Mouse (Mus musculus) hindbrain, embryonic 12.5 days (tissue): Measurements from ENCODE around the gene Hrasls5. TPM values are rescaled to one million over a fixed set of nuclear protein-coding genes. Genes with fewer than 3 reads are reported as not detected.

Experiments
- ATAC-seq: fragments of 200-750 bp; cut with Nextera tagmentation; 2 replicates; pipeline ENCODE4 v1.8.0; 2017; ENCODE audit warnings: moderate TSS enrichment; ENCODE audit not compliant: low FRiP score
- H3K27ac ChIP-seq: fragments of 300-500 bp; sonication (generic); 2 replicates; pipeline ENCODE4 v1.5.1; 2016; ENCODE audit warnings: mild to moderate bottlenecking
- H3K27me3 ChIP-seq: fragments of 300-500 bp; sonication (generic); 2 replicates; pipeline ENCODE4 v1.6.1; 2016; ENCODE audit warnings: mild to moderate bottlenecking
- H3K36me3 ChIP-seq: fragments of 300-500 bp; sonication (generic); 2 replicates; pipeline ENCODE4 v1.6.1; 2016; ENCODE audit warnings: mild to moderate bottlenecking
- H3K4me1 ChIP-seq: fragments of 300-500 bp; sonication (generic); 2 replicates; pipeline ENCODE4 v1.6.1; 2016
- H3K4me2 ChIP-seq: fragments of 300-500 bp; sonication (generic); replicated peaks from 2 replicates; pipeline ENCODE4 v1.6.1; 2016; ENCODE audit warnings: mild to moderate bottlenecking
- H3K4me3 ChIP-seq: fragments of 300-500 bp; sonication (generic); 2 replicates; pipeline ENCODE4 v1.5.1; 2016; ENCODE audit warnings: mild to moderate bottlenecking
- H3K9ac ChIP-seq: fragments of 300-500 bp; sonication (generic); 2 replicates; pipeline ENCODE4 v1.6.1; 2016; ENCODE audit warnings: mild to moderate bottlenecking, moderate library complexity
- H3K9me3 ChIP-seq: fragments of 300-500 bp; sonication (generic); replicated peaks from 2 replicates; pipeline ENCODE4 v1.6.1; 2016; ENCODE audit warnings: mild to moderate bottlenecking
- WGBS: fragments of 180-500 bp; shearing (Covaris S2); methylation state at CpG from one replicate; pipeline ENCODE4 v1.1.7; 2016; 5-methylcytosine and 5-hydroxymethylcytosine counted together
- polyA plus RNA-seq: library from polyadenylated mRNA; unstranded; fragments of >200 nt; fragmentation: Nextera tagmentation; extraction: Ambion mirVana; gene quantifications from 2 replicates; pipeline ENCODE4 v1.2.1, GENCODE M21; 2016

The Hrasls5 gene
- polyA plus RNA-seq, 1 experiment from 2014 or later: not detected

DNA sequence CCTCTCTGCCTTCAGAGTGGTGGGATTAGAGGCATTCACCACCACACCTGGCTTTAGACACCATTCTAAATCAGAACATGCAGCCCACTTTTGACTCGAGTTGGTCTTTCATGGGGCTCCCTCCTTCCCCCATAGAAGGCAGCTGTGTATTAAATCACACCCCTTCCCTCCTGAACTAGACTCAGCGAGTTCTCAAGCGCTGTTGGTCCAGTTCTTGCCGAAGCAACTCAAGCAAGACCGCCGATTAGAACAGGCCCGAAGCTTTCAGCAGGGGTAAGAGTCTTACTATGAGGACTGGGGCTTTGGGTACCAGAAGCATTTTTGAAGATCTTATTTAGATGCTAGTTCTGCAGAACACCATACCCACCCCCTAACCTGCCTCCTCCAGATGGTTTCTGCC is 810 bp downstream of the Hrasls5 start:
- H3K27me3 ChIP-seq: peaks cover 32% of the 10 kb centered on the region
- H3K4me3 ChIP-seq: no peak overlapping the region
- H3K4me2 ChIP-seq: no peak overlapping the region
- H3K9ac ChIP-seq: no peak overlapping the region
- peaks cover 8% of the 10 kb centered on the region; the same call in 1 of the 2 replicates for H3K4me1 ChIP-seq
- ATAC-seq: no peak
- H3K9me3 ChIP-seq: no peaks in the 10 kb centered on the region
- no peak overlapping the region for H3K27ac ChIP-seq
- WGBS: 84% methylated on average over 7 of the region's 7 CpGs
- no peaks in the 10 kb centered on the region for H3K36me3 ChIP-seq

DNA sequence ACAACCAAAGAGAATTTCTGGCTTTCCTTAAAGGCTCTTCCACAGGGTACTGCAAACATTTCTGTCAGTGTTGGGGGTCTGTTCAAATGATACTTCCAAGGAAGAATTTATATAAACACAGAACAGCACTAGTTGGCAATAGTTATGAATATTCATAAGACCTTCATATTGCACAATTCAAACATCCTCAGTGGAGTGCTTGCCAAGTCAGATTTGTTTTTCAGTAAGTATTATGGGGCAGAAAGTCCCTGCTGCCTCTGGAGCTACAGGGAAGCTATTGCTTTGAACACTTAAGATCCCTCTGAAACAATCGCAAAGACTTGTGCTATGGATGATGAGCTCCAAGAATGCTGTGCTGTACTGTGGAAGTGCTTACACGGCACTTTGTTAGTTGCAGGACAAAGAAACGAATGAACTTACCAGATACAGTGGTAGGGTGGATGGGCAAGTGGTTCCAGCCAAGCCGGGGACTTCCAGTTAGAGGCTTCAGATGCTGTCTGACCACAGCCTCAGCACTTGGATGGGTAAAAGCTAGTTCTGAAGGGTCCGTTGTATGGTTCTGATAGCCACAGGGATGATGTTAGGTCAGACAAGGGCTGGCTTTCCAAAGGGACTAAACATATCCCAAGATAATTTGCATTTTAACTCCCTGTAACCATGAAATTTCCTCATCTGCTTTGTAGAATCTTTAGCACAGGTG is 4.0 kb downstream of the Hrasls5 start:
- no peak for ATAC-seq
- H3K4me2 ChIP-seq: no peak overlapping the region
- H3K36me3 ChIP-seq: no peaks in the 10 kb centered on the region
- H3K27ac ChIP-seq: no peak overlapping the region
- no peaks in the 10 kb centered on the region for H3K9me3 ChIP-seq
- 77% methylated on average over 5 of the region's 5 CpGs for WGBS
- no peak overlapping the region for H3K9ac ChIP-seq
- H3K4me3 ChIP-seq: no peak overlapping the region
- peaks cover 18% of the 10 kb centered on the region for H3K27me3 ChIP-seq
- H3K4me1 ChIP-seq: peaks cover 8% of the 10 kb centered on the region; the same call in 1 of the 2 replicates

DNA sequence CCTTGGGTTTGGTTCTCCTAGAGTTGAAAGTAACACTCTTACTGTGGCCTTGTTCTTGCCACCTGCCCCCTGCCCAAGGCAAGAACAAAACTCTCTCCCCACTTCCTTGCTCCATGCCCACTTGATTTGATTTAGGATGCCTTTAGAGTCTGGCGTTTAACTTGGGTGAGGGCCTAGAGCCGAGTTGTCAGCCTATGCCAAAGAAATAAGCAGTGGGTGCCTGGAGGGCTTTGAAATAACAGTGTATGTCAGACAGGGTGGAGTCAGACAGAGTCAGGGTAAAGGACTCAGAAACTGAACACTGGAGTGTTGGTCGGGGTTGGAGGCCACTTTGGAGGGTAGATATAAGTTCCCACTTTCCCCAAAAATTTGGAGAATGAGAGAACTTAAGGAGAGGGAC is 4.7 kb downstream of the Hrasls5 start:
- ATAC-seq: no peak
- peaks cover 12% of the 10 kb centered on the region for H3K27me3 ChIP-seq
- H3K4me3 ChIP-seq: no peak overlapping the region
- no peaks in the 10 kb centered on the region for H3K9me3 ChIP-seq
- 68% methylated on average over 3 of the region's 3 CpGs for WGBS
- 0 out of 2 replicates have a peak, but pooled peaks cover 5% of the 10 kb centered on the region for H3K4me1 ChIP-seq
- H3K27ac ChIP-seq: no peak overlapping the region
- no peaks in the 10 kb centered on the region for H3K36me3 ChIP-seq
- H3K4me2 ChIP-seq: no peak overlapping the region
- H3K9ac ChIP-seq: no peak overlapping the region

- H3K36me3 ChIP-seq: no peaks in the 10 kb centered on the region
- no peaks in the 10 kb centered on the region for H3K9me3 ChIP-seq
- H3K4me2 ChIP-seq: no peak overlapping the region
- no peak overlapping the region for H3K27ac ChIP-seq
- 44% methylated on average over 7 of the region's 7 CpGs for WGBS
- H3K4me3 ChIP-seq: no peak overlapping the region
- H3K27me3 ChIP-seq: peaks cover 6% of the 10 kb centered on the region
- no peak for ATAC-seq
- H3K9ac ChIP-seq: no peak overlapping the region
- H3K4me1 ChIP-seq: no peaks in the 10 kb centered on the region
Observed at GRCm38 (mm10) chr19:7617696-7618095, 5.4 kb downstream of the Hrasls5 start.

DNA sequence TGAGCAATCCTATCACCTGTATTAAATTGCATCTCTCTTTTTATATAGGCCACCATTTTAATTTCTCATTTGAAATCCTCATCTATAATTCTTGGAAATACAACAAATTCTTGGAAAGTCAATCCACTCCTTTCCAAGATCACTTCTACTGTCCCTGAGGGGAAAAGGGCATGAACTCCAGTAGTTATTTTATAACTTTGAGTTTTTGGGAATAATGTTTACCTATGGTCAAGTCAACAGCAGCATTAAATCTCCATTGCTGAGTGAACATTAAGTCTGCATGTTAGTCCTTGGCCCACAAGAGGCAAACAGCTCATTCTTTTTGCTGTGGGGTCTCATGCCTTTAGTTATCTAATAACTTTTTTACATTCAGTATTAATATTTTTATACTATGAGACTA is 20.7 kb downstream of the Hrasls5 start:
- no peak overlapping the region for H3K4me2 ChIP-seq
- H3K4me1 ChIP-seq: no peaks in the 10 kb centered on the region
- H3K27me3 ChIP-seq: no peaks in the 10 kb centered on the region
- H3K27ac ChIP-seq: no peak overlapping the region
- H3K9ac ChIP-seq: no peak overlapping the region
- no peak overlapping the region for H3K4me3 ChIP-seq
- no peak for ATAC-seq
- H3K36me3 ChIP-seq: no peaks in the 10 kb centered on the region
- H3K9me3 ChIP-seq: no peaks in the 10 kb centered on the region

DNA sequence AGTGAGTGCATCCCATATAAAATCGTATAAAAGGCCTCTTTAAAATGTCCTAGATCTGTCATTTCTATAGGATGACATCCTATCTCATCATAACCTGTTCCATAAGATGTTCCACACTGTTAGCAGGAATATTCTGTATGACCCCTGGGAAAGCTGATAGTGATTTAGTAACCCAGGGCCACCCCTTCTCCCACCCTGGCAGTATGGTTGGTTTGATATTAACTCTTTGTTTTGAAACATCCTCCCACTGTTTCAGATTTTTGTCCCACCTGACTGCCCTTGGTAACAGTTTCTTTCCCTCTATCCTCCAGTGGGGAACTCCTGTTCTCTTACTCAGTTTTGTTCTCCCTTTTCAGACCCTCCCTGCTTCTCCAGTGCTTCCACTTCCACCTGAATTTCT is 21.4 kb downstream of the Hrasls5 start:
- ATAC-seq: no peak
- H3K4me2 ChIP-seq: no peak overlapping the region
- no peaks in the 10 kb centered on the region for H3K9me3 ChIP-seq
- H3K36me3 ChIP-seq: no peaks in the 10 kb centered on the region
- no peak overlapping the region for H3K27ac ChIP-seq
- WGBS: 64% methylated on average over 1 of the region's 1 CpGs
- H3K9ac ChIP-seq: no peak overlapping the region
- no peaks in the 10 kb centered on the region for H3K27me3 ChIP-seq
- no peak overlapping the region for H3K4me3 ChIP-seq
- no peaks in the 10 kb centered on the region for H3K4me1 ChIP-seq

- Histone ChIP-seq H3K36me3 (no peaks in the 10 kb centered on the region), H3K9ac (no peak overlapping the region), H3K4me3 (no peak overlapping the region), H3K4me1 (no peaks in the 10 kb centered on the region), H3K4me2 (no peak overlapping the region), H3K27ac (no peak overlapping the region), H3K27me3 (no peaks in the 10 kb centered on the region), H3K9me3 (no peaks in the 10 kb centered on the region)
- WGBS: 86% methylated on average over 8 of the region's 8 CpGs
- no peak for ATAC-seq
Observed at GRCm38 (mm10) chr19:7648913-7649666, 36.7 kb downstream of the Hrasls5 start.

DNA sequence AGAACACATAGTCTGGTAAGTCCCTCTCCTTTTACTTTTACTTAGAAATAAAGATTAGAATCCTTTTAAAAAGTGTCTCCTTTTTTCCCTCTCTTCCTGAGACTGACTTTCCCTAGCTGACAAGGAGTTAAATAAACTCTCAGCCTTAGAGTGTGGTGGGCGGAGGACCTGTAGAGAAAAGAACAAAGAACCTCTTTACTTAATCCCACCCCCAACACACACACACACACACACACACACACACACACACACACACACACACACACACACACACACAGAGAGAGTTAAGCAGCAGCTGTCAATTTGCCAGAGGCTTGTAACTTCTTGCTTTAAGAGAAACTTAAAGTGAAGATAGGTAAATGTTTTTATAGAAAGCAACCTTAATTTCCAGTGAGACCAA is 59.7 kb downstream of the Hrasls5 start:
- WGBS: 8% methylated on average over 1 of the region's 1 CpGs
- no peak overlapping the region for H3K27ac ChIP-seq

GRCm38 (mm10) chr19:7687988-7688387 is 75.6 kb downstream of the Hrasls5 start:
- Histone ChIP-seq H3K9me3 (no peaks in the 10 kb centered on the region), H3K36me3 (no peaks in the 10 kb centered on the region), H3K4me3 (no peak overlapping the region), H3K4me1 (no peaks in the 10 kb centered on the region), H3K27ac (no peak overlapping the region), H3K27me3 (no peaks in the 10 kb centered on the region), H3K4me2 (no peak overlapping the region), H3K9ac (no peak overlapping the region)
- 94% methylated on average over 1 of the region's 1 CpGs for WGBS
- no peak for ATAC-seq

More for the DNA sequence above, 59.7 kb downstream of the Hrasls5 start:
- no peak for ATAC-seq
- H3K4me2 ChIP-seq: no peak overlapping the region
- H3K4me3 ChIP-seq: no peak overlapping the region
- H3K4me1 ChIP-seq: no peaks in the 10 kb centered on the region
- no peaks in the 10 kb centered on the region for H3K36me3 ChIP-seq
- H3K9ac ChIP-seq: no peak overlapping the region
- no peaks in the 10 kb centered on the region for H3K27me3 ChIP-seq
- H3K9me3 ChIP-seq: no peaks in the 10 kb centered on the region

Other genes starting within 250 kb of the Hrasls5 start
- gene Spindoc, start 229.5 kb upstream of the Hrasls5 start, polyA plus RNA-seq: 37.8 and 44.1 TPM in 2 replicates
- gene 2700081O15Rik, start 194.9 kb upstream of the Hrasls5 start, polyA plus RNA-seq: 18.0 and 20.1 TPM in 2 replicates
- gene Rtn3, start 129.3 kb upstream of the Hrasls5 start, polyA plus RNA-seq: 380 and 385 TPM in 2 replicates
- 9.4 and 10.5 TPM in 2 replicates for gene Atl3, start 118.5 kb upstream of the Hrasls5 start, polyA plus RNA-seq
- 2.8 and 4.8 TPM in 2 replicates for gene Pla2g16, start 55.1 kb upstream of the Hrasls5 start, polyA plus RNA-seq
- 0.10 and 0.12 TPM in 2 replicates for gene Lgals12, start 5.3 kb upstream of the Hrasls5 start, polyA plus RNA-seq
- 0.10 TPM in 1 of 2 replicates, not detected in the other for gene Slc22a19, start 98.8 kb downstream of the Hrasls5 start, polyA plus RNA-seq
- gene Slc22a26, start 190.1 kb downstream of the Hrasls5 start, polyA plus RNA-seq: not detected in 2 replicates